Mouse (Mus musculus) stomach, postnatal 0 days (tissue): ENCODE measurements around the gene Copg2.

ENCODE experiments used
- CTCF ChIP-seq: IDR thresholded peaks from 2 replicates; pipeline ENCODE4 v1.5.1; 2016; ENCODE audit warnings: antibody characterized with exemption, low read depth, mild to moderate bottlenecking, moderate library complexity
- EP300 ChIP-seq: optimal IDR thresholded peaks from 2 replicates; pipeline ENCODE3; 2016; ENCODE audit warnings: antibody characterized with exemption

- no peak for TF ChIP-seq EP300
- no peak for TF ChIP-seq CTCF
Measured at GRCm38 (mm10) chr6:30709115-30709514, 187.5 kb downstream of the Copg2 start.
